Mouse (Mus musculus) retina, postnatal 7 days (tissue): ENCODE measurements around the gene Srsf2.
A peak's percentile ranks its signal among the peaks of the same experiment; 100 is the strongest.
"Not testable (repeated sequence)": the region's sequence is repeated elsewhere in the genome, so short reads cannot be mapped to it uniquely, and the experiment has no call there.

Source experiments
- DNase-seq: peaks from one replicate; pipeline ENCODE4 v3.0.0-alpha.2; 2012; ENCODE audit warnings: low read depth, low spot score

Gene Srsf2

GRCm38 (mm10) chr11:116853512-116853928 lies 626 bp upstream of the Srsf2 start:
- peak; percentile 85 for DNase-seq

GRCm38 (mm10) chr11:116852291-116852890 lies 503 bp downstream of the Srsf2 start, which contains the start of gene Mfsd11:
Gene Mfsd11 (plus strand): TSS chr11:116852440.
- DNase-seq, result peak; percentile 58

- DNase-seq, result no peak
Measured at GRCm38 (mm10) chr11:116851576-116852290, 1.2 kb downstream of the Srsf2 start.

- no peak for DNase-seq
Measured at GRCm38 (mm10) chr11:116850833-116851477, 1.9 kb downstream of the Srsf2 start.

- DNase-seq, result no peak
Measured at GRCm38 (mm10) chr11:116850085-116850484, 2.8 kb downstream of the Srsf2 start.

- no peak for DNase-seq
Measured at GRCm38 (mm10) chr11:116849587-116849986, 3.3 kb downstream of the Srsf2 start.

GRCm38 (mm10) chr11:116848877-116849178 lies 4.1 kb downstream of the Srsf2 start:
- not testable (repeated sequence) for DNase-seq

GRCm38 (mm10) chr11:116848086-116848876 lies 4.6 kb downstream of the Srsf2 start:
- DNase-seq, result no peak

- DNase-seq, result no peak
Measured at GRCm38 (mm10) chr11:116847187-116848085, 5.5 kb downstream of the Srsf2 start.

DNA sequence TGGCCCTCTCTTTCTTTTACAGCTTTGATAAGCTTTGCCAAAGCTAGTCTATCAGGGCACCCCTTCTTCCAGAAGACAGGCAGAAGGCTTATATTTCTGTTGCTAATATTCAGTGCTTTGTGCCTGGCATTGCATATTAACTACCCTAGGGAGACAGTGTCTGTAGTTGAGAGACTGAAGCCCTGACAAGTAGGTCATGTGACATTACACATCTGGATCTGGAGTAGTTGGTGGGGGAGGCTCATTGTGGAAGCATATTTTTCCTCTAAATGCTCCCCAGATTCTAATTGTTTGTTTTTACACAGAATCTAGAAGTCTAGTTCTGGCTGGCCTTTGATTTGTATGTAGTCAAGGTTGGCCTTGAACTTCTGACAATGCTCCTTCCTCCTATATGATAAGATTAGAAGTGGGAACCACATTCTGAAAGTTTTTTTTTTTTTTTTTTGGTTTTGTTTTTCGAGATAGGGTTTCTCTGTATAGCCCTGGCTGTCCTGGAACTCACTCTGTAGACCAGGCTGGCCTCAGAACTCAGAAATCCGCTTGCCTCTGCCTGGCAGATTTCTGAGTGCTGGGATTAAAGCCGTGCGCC lies 6.2 kb downstream of the Srsf2 start:
- DNase-seq, result no peak

- DNase-seq, result peak; percentile 94
Measured at GRCm38 (mm10) chr11:116843261-116844233, 9.3 kb downstream of the Srsf2 start, which contains the start of the genes Mettl23 and Jmjd6. Gene Mettl23 (plus strand): TSS chr11:116843278. Gene Jmjd6 (minus strand): TSS chr11:116843449.

DNA sequence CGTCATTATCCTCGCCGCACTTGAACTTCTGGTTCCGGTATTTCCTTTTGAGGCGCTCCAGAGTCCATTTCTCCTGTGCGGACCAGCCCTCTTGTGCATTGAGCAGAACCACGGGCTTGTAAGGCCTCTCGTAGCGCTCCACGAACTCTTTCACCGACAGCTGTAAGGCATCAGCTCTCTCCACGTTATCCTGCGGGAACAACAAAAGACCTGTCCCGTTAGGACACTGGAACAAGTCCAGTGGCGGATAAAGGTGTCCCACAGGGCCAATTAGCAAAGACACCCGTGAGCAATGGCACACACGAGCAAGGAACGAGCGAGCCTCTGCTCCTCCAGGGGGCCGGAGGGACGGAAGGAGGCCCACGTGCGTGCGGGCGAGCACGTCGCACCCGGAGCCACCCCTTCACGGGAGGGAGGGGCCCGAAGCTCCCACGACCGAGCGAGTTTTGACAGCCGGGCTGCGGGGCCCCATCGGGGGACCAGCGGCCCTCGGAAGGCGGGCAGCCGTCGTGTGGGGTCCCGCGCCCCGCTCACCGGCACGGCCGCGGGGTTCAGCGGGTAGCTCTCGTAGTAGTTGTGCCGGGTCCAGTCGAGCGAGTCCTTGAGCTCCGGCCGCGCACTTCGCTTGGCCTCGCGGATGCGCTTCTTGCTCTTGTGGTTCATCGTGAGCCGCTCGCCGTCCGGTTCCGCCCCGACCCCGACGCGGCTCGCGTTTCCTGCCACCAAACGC lies 10.2 kb downstream of the Srsf2 start:
- DNase-seq, result no peak

DNA sequence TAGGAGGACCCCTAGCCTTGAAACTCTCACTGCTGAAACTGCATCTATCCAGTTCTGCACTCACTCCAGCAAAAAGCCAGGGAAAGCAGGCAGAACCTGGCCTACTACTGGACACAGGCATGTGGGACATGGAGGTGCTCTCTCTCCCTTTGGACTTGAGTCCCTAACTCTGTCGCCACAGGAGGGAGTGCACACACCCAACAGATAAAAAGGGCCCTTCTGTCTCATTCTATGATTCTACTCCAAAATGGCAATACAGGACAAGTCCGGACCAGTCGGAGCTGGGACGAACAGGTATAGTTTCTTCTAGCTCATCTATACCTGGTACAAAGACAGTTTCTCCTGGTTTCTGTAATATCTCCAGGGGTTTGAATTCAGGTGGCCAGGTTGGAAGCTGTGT lies 12.1 kb downstream of the Srsf2 start:
- DNase-seq, result no peak

GRCm38 (mm10) chr11:116839601-116840000 lies 13.3 kb downstream of the Srsf2 start:
- DNase-seq, result no peak

- DNase-seq, result no peak
Measured at GRCm38 (mm10) chr11:116838936-116839335, 14.0 kb downstream of the Srsf2 start.

DNA sequence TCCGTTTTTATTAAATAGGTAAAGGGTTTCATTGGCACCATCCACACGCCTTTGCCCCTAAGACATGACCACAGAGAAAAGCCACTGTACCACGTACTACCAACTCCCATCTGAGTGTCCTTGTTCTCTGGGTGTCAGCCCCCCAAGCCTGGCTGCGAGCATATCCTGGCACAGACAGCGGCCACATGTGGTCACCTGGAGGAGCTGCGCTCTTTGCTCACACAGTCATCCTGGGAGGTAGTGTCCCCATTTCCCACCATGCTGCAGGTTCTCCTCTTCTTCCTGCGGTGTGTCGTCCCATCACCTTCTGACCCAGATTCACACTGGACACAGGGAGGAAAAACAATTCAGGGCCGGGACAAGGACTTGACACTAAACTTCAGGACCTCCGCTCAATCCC lies 15.5 kb downstream of the Srsf2 start:
- DNase-seq, result no peak

DNA sequence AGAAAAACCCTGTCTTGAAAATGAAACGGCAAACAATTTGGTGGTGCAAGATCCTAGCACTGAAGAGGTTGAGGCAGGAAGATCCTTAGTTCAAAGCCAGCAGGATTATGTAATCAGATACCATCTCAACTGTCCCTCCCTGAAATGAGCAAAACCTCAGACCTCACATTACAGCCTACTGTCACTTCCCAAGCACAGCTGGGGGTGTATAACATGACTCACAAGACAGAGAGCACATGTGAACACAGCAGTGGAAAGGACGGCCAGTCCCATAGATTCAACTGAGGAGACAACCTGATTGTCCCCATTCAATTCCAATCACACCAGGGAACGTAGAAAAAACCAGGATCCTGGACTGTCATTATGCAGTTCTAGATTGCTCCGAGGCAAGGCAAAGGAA lies 16.6 kb downstream of the Srsf2 start:
- no peak for DNase-seq

DNA sequence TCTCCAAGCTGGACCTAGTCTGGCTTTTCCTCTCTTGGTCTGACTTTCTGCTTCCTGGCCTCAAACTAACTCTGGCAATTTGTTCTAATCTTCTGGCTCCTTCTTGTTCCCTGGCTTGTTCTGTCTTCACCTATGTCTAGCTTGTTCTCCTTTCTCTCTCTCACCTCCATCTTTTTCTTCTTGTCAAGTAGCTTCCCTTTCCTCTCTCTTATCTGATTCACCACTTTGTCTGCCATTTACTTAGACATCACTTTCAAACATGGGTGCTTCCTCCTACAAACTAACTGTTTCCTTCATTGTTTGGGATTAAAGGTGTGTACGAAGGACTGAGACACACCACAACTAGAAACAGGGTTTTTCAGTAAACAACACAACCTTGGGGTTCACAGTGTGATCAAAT lies 17.9 kb downstream of the Srsf2 start:
- DNase-seq, result no peak
